Mouse (Mus musculus) neural tube, embryonic 11.5 days (tissue): ENCODE measurements around the gene Hacd1. TPM values are rescaled to one million over a fixed set of nuclear protein-coding genes. Genes with fewer than 3 reads are reported as not detected.

Experiments
- ATAC-seq: fragments of 200-750 bp; cut with Nextera tagmentation; 2 replicates; pipeline ENCODE4 v1.8.0; 2017; ENCODE audit warnings: moderate number of reproducible peaks, mild to moderate bottlenecking, moderate TSS enrichment, moderate library complexity; ENCODE audit not compliant: insufficient read depth, low FRiP score, low TSS enrichment
- DNase-seq: peaks from one replicate; pipeline ENCODE4 v3.0.0-alpha.2; 2015; ENCODE audit warnings: low spot score
- H3K27ac ChIP-seq: fragments of 300-500 bp; sonication (generic); 2 replicates; pipeline ENCODE4 v1.5.1; 2014; ENCODE audit warnings: low read depth, mild to moderate bottlenecking, low read length
- H3K27me3 ChIP-seq: fragments of 300-500 bp; sonication (generic); 2 replicates; pipeline ENCODE4 v1.6.1; 2014; ENCODE audit warnings: mild to moderate bottlenecking, low read length, mixed read lengths; ENCODE audit not compliant: control insufficient read depth, insufficient read depth
- H3K36me3 ChIP-seq: fragments of 300-500 bp; sonication (generic); 2 replicates; pipeline ENCODE4 v1.6.1; 2014; ENCODE audit warnings: mild to moderate bottlenecking, low read length, moderate library complexity, mixed read lengths; ENCODE audit not compliant: control insufficient read depth, insufficient read depth
- H3K4me1 ChIP-seq: fragments of 300-500 bp; sonication (generic); 2 replicates; pipeline ENCODE4 v1.6.1; 2014; ENCODE audit warnings: low read length, mixed read lengths; ENCODE audit not compliant: control insufficient read depth, insufficient read depth
- H3K4me2 ChIP-seq: fragments of 300-500 bp; sonication (generic); 2 replicates; pipeline ENCODE4 v1.6.1; 2014; ENCODE audit warnings: low read depth, mild to moderate bottlenecking, moderate library complexity
- H3K4me3 ChIP-seq: fragments of 300-500 bp; sonication (generic); 2 replicates; pipeline ENCODE4 v1.5.1; 2014; ENCODE audit warnings: low read depth, low read length
- H3K9ac ChIP-seq: fragments of 300-500 bp; sonication (generic); 2 replicates; pipeline ENCODE4 v1.6.1; 2014; ENCODE audit warnings: mild to moderate bottlenecking, low read length
- H3K9me3 ChIP-seq: fragments of 300-500 bp; sonication (generic); 2 replicates; pipeline ENCODE4 v1.6.1; 2016; ENCODE audit warnings: low read length; ENCODE audit not compliant: control insufficient read depth
- WGBS: fragments of 180-500 bp; shearing (Covaris S2); extraction: QIAGEN DNeasy Blood & Tissue Kit; methylation state at CpG from one replicate; pipeline ENCODE4 v1.1.7; 2014; 5-methylcytosine and 5-hydroxymethylcytosine counted together
- polyA plus RNA-seq: library from polyadenylated mRNA; unstranded; fragments of >200 nt; fragmentation: Nextera tagmentation; extraction: Ambion mirVana; gene quantifications from 2 replicates; pipeline ENCODE4 v1.2.1, GENCODE M21; 2014

Gene Hacd1
- polyA plus RNA-seq, 1 experiment from 2014 or later = 53.8 TPM

- ATAC-seq = no peak
- no peak overlapping the region for H3K27ac ChIP-seq
- no peak for DNase-seq
- H3K9me3 ChIP-seq = no peaks in the 10 kb centered on the region
- H3K4me2 ChIP-seq = no peak overlapping the region
- WGBS = 84% methylated on average over 8 of the region's 8 CpGs
- no peaks in the 10 kb centered on the region for H3K36me3 ChIP-seq
- H3K4me1 ChIP-seq = peaks cover 7% of the 10 kb centered on the region
- no peaks in the 10 kb centered on the region for H3K27me3 ChIP-seq
- no peak overlapping the region for H3K4me3 ChIP-seq
- H3K9ac ChIP-seq = no peak overlapping the region
Measured at GRCm38 (mm10) chr2:14070466-14070865, 14.5 kb upstream of the Hacd1 start.

- H3K9me3 ChIP-seq = no peaks in the 10 kb centered on the region
- no peak overlapping the region for H3K4me3 ChIP-seq
- H3K27me3 ChIP-seq = no peaks in the 10 kb centered on the region
- no peaks in the 10 kb centered on the region for H3K4me1 ChIP-seq
- no peak overlapping the region for H3K4me2 ChIP-seq
- no peak for DNase-seq
- 87% methylated on average over 2 of the region's 2 CpGs for WGBS
- no peak overlapping the region for H3K27ac ChIP-seq
- no peak for ATAC-seq
- H3K36me3 ChIP-seq = no peaks in the 10 kb centered on the region
- no peak overlapping the region for H3K9ac ChIP-seq
Measured at GRCm38 (mm10) chr2:14069027-14069426, 13.1 kb upstream of the Hacd1 start.

GRCm38 (mm10) chr2:14065704-14066650 lies 10.0 kb upstream of the Hacd1 start:
- Histone ChIP-seq H3K27ac (no peak overlapping the region), H3K9me3 (no peaks in the 10 kb centered on the region), H3K27me3 (no peaks in the 10 kb centered on the region), H3K9ac (no peak overlapping the region), H3K4me3 (no peak overlapping the region), H3K36me3 (no peaks in the 10 kb centered on the region), H3K4me2 (no peak overlapping the region), H3K4me1 (no peaks in the 10 kb centered on the region)
- ATAC-seq = no peak
- WGBS = 58% methylated on average over 2 of the region's 2 CpGs
- DNase-seq = no peak

- DNase-seq (no peak), ATAC-seq (peak; percentile 91)
- Histone ChIP-seq H3K27ac (peak overlapping the region; percentile 86), H3K9me3 (no peaks in the 10 kb centered on the region), H3K4me2 (peak overlapping the region; percentile 69), H3K27me3 (no peaks in the 10 kb centered on the region), H3K9ac (peak overlapping the region; percentile 75), H3K4me1 (no peaks in the 10 kb centered on the region), H3K36me3 (no peaks in the 10 kb centered on the region), H3K4me3 (peak overlapping the region; percentile 76)
- 0% methylated on average over 51 of the region's 58 CpGs for WGBS
Measured at GRCm38 (mm10) chr2:14055168-14055565, 768 bp downstream of the Hacd1 start.

- DNase-seq = no peak
- H3K9ac ChIP-seq = peak overlapping the region; percentile 75
- peak overlapping the region; percentile 69 for H3K4me2 ChIP-seq
- no peaks in the 10 kb centered on the region for H3K4me1 ChIP-seq
- H3K27me3 ChIP-seq = no peaks in the 10 kb centered on the region
- no peaks in the 10 kb centered on the region for H3K9me3 ChIP-seq
- H3K4me3 ChIP-seq = peak overlapping the region; percentile 76
- 2% methylated on average over 6 of the region's 6 CpGs for WGBS
- H3K27ac ChIP-seq = peak overlapping the region; percentile 86
- ATAC-seq = peak; percentile 18
- H3K36me3 ChIP-seq = no peaks in the 10 kb centered on the region
Measured at GRCm38 (mm10) chr2:14054716-14055115, 1.2 kb downstream of the Hacd1 start.

- Histone ChIP-seq H3K27ac (no peak overlapping the region), H3K4me2 (no peak overlapping the region), H3K36me3 (no peaks in the 10 kb centered on the region), H3K27me3 (no peaks in the 10 kb centered on the region), H3K4me3 (no peak overlapping the region), H3K9ac (no peak overlapping the region), H3K9me3 (no peaks in the 10 kb centered on the region), H3K4me1 (no peaks in the 10 kb centered on the region)
- 46% methylated on average over 3 of the region's 3 CpGs for WGBS
- no peak for DNase-seq
- no peak for ATAC-seq
Measured at GRCm38 (mm10) chr2:14054163-14054562, 1.8 kb downstream of the Hacd1 start.

GRCm38 (mm10) chr2:14053618-14054017 lies 2.3 kb downstream of the Hacd1 start:
- no peaks in the 10 kb centered on the region for H3K36me3 ChIP-seq
- no peaks in the 10 kb centered on the region for H3K9me3 ChIP-seq
- no peaks in the 10 kb centered on the region for H3K27me3 ChIP-seq
- WGBS = 40% methylated on average over 3 of the region's 3 CpGs
- H3K9ac ChIP-seq = no peak overlapping the region
- no peaks in the 10 kb centered on the region for H3K4me1 ChIP-seq
- H3K4me2 ChIP-seq = no peak overlapping the region
- no peak for DNase-seq
- H3K27ac ChIP-seq = no peak overlapping the region
- H3K4me3 ChIP-seq = no peak overlapping the region
- ATAC-seq = no peak

- 80% methylated on average over 5 of the region's 5 CpGs for WGBS
Measured at GRCm38 (mm10) chr2:14048808-14049207, 7.1 kb downstream of the Hacd1 start.

GRCm38 (mm10) chr2:14048381-14048780 lies 7.6 kb downstream of the Hacd1 start:
- H3K27ac ChIP-seq = no peak overlapping the region
- H3K27me3 ChIP-seq = no peaks in the 10 kb centered on the region
- ATAC-seq (peak; percentile 62), DNase-seq (peak; percentile 69)
- H3K4me1 ChIP-seq = no peaks in the 10 kb centered on the region
- H3K9me3 ChIP-seq = no peaks in the 10 kb centered on the region
- H3K4me3 ChIP-seq = no peak overlapping the region
- no peak overlapping the region for H3K4me2 ChIP-seq
- H3K36me3 ChIP-seq = no peaks in the 10 kb centered on the region
- H3K9ac ChIP-seq = no peak overlapping the region

More at GRCm38 (mm10) chr2:14048808-14049207, 7.1 kb downstream of the Hacd1 start:
- Histone ChIP-seq H3K9me3 (no peaks in the 10 kb centered on the region), H3K9ac (no peak overlapping the region), H3K4me1 (no peaks in the 10 kb centered on the region), H3K36me3 (no peaks in the 10 kb centered on the region), H3K27me3 (no peaks in the 10 kb centered on the region), H3K4me3 (no peak overlapping the region), H3K27ac (no peak overlapping the region), H3K4me2 (no peak overlapping the region)
- ATAC-seq (peak; percentile 24; the same call in 1 of the 2 replicates), DNase-seq (no peak)
